Mouse (Mus musculus): ENCODE measurements at regions not wholly inside any gene's neighbourhood (a gene's known extent, or its start where the extent isn't known, plus 50 kb on each side); places are given as distances from the start of the nearest gene placed in this dataset.

DNA sequence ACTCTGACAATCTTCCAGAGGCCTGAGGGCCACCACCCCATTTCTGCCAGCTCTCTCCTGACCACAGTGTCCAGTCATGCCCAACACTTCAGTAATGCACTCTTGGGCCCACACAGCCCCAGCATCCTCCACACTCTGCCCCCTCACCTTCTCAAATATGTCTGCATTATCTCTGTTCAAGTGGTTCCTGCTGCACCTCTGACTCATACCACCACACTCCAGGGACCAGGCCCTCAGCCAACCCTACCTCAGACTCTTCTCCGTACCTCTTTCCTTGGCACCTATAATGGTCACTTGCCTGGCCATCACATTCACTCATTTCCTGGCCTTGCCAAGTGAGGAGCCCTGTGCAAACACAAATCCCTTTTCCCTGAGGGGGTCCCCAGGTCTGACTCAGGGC lies 109.6 kb upstream of the Dio3 start:
- DNase-seq (ENCODE audit: low spot score) (no peak), ATAC-seq (ENCODE audit: extremely low read depth, insufficient number of reproducible peaks, low FRiP score, poor library complexity, severe bottlenecking) (no peak)
- Histone ChIP-seq H3K27me3 (ENCODE audit: insufficient read depth, low read length) (no peaks in the 10 kb centered on the region), H3K36me3 (replicated peaks) (no peaks in the 10 kb centered on the region), H3K4me3 (ENCODE audit: low read depth, low read length) (no peak overlapping the region), H3K4me1 (ENCODE audit: insufficient read depth, low read depth, low read length) (no peaks in the 10 kb centered on the region), H3K9me3 (replicated peaks) (peaks cover 95% of the 10 kb centered on the region)
- TF ChIP-seq CTCF (IDR thresholded peaks at IDR 0.05; ENCODE audit: low read depth, low read length) (no peak), POLR2AphosphoS5 (IDR thresholded peaks at IDR 0.05; ENCODE audit: insufficient replicate concordance, low read depth, low read length) (no peak), GATA2 (IDR thresholded peaks at IDR 0.05; ENCODE audit: borderline replicate concordance, low read depth, low read length) (no peak), GATA1 (IDR thresholded peaks at IDR 0.05; ENCODE audit: borderline replicate concordance, low read length) (no peak), TAL1 (conservative IDR thresholded peaks at IDR 0.05; ENCODE audit: low read depth, low read length) (no peak)

DNA sequence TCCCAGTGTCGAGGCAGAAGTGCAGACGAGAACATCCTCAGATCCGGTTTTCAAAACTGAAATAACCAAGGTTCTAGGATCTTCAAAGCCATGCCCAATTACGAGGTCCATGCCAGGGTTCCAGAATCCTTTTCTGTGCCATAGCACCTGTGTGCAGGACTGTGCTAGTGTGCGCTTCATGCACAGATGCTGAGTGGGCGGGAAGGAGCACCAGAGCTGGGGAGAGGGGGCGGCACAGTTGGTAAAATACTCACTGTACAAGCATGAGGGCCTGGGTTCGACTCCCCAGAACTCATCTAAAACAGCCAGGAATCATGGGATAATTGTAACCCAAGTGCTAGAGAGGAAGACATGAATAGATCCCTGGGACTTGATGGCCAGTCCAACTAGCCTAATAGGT lies 108.4 kb upstream of the Dio3 start:
- no peaks in the 10 kb centered on the region for H3K4me1 ChIP-seq (ENCODE audit: insufficient read depth, low read depth, low read length)
- no peaks in the 10 kb centered on the region for H3K27me3 ChIP-seq (ENCODE audit: insufficient read depth, low read length)
- no peak for TF ChIP-seq CTCF (IDR thresholded peaks at IDR 0.05; ENCODE audit: low read depth, low read length)
- TF ChIP-seq POLR2AphosphoS5 (IDR thresholded peaks at IDR 0.05; ENCODE audit: insufficient replicate concordance, low read depth, low read length), result no peak
- TF ChIP-seq TAL1 (conservative IDR thresholded peaks at IDR 0.05; ENCODE audit: low read depth, low read length), result no peak
- no peak for TF ChIP-seq GATA2 (IDR thresholded peaks at IDR 0.05; ENCODE audit: borderline replicate concordance, low read depth, low read length)
- no peak for TF ChIP-seq GATA1 (IDR thresholded peaks at IDR 0.05; ENCODE audit: borderline replicate concordance, low read length)
- peaks cover 93% of the 10 kb centered on the region for H3K9me3 ChIP-seq (replicated peaks)
- H3K36me3 ChIP-seq (replicated peaks), result no peaks in the 10 kb centered on the region
- DNase-seq (ENCODE audit: low spot score) (no peak), ATAC-seq (ENCODE audit: extremely low read depth, insufficient number of reproducible peaks, low FRiP score, poor library complexity, severe bottlenecking) (no peak)
- H3K4me3 ChIP-seq (ENCODE audit: low read depth, low read length), result no peak overlapping the region

DNA sequence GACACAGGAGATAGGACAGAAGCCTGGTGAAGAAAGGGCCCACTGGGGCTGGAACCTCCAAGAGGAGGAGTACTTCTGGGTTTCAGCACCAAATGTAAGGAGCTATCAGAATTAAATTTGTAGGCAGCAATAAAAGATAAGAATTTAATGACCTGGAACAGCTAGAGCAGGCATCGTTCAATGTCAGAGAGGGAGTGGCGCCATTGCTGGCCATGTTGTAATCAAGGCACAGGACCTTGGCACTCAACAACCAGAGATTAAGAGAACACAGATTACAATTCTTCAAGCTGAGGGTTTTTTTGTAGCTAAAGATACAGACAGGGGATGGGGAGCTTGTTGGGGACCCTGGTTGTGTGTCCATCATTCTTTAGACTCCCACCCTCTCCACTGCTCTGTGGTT lies 101.0 kb upstream of the Dio3 start:
- Histone ChIP-seq H3K4me1 (ENCODE audit: insufficient read depth, low read depth, low read length) (no peaks in the 10 kb centered on the region), H3K36me3 (replicated peaks) (no peaks in the 10 kb centered on the region), H3K9me3 (replicated peaks) (peaks cover 80% of the 10 kb centered on the region), H3K4me3 (ENCODE audit: low read depth, low read length) (no peak overlapping the region), H3K27me3 (ENCODE audit: insufficient read depth, low read length) (no peaks in the 10 kb centered on the region)
- ATAC-seq (ENCODE audit: extremely low read depth, insufficient number of reproducible peaks, low FRiP score, poor library complexity, severe bottlenecking), result no peak
- DNase-seq (ENCODE audit: low spot score), result no peak
- TF ChIP-seq TAL1 (conservative IDR thresholded peaks at IDR 0.05; ENCODE audit: low read depth, low read length) (no peak), POLR2AphosphoS5 (IDR thresholded peaks at IDR 0.05; ENCODE audit: insufficient replicate concordance, low read depth, low read length) (no peak), CTCF (IDR thresholded peaks at IDR 0.05; ENCODE audit: low read depth, low read length) (no peak), GATA2 (IDR thresholded peaks at IDR 0.05; ENCODE audit: borderline replicate concordance, low read depth, low read length) (no peak), GATA1 (IDR thresholded peaks at IDR 0.05; ENCODE audit: borderline replicate concordance, low read length) (no peak)

DNA sequence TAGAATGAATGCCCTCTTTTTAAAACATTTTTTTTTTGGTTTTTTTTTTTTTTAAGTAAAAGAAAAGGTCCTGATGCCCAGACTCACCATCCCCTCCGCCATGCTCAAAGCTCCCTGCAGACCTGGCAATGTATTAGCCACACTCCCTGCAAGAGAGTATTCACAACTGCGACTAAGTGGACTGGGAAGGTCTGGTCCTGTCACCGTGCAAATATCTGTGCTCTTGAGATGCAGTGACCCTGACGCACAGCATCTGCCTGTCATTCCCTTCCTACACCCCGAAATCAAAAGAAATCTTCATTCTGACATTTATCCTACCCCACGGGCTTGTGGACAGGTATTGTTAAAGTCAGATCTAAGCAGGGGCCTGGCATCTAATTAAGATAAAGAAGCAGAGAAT lies 95.4 kb upstream of the Dio3 start:
- DNase-seq (ENCODE audit: low spot score) (no peak), ATAC-seq (ENCODE audit: extremely low read depth, insufficient number of reproducible peaks, low FRiP score, poor library complexity, severe bottlenecking) (no peak)
- no peak for TF ChIP-seq POLR2AphosphoS5 (IDR thresholded peaks at IDR 0.05; ENCODE audit: insufficient replicate concordance, low read depth, low read length)
- no peak for TF ChIP-seq TAL1 (conservative IDR thresholded peaks at IDR 0.05; ENCODE audit: low read depth, low read length)
- Histone ChIP-seq H3K4me1 (ENCODE audit: insufficient read depth, low read depth, low read length) (no peaks in the 10 kb centered on the region), H3K36me3 (replicated peaks) (no peaks in the 10 kb centered on the region), H3K27me3 (ENCODE audit: insufficient read depth, low read length) (no peaks in the 10 kb centered on the region), H3K9me3 (replicated peaks) (peaks cover 75% of the 10 kb centered on the region), H3K4me3 (ENCODE audit: low read depth, low read length) (no peak overlapping the region)

DNA sequence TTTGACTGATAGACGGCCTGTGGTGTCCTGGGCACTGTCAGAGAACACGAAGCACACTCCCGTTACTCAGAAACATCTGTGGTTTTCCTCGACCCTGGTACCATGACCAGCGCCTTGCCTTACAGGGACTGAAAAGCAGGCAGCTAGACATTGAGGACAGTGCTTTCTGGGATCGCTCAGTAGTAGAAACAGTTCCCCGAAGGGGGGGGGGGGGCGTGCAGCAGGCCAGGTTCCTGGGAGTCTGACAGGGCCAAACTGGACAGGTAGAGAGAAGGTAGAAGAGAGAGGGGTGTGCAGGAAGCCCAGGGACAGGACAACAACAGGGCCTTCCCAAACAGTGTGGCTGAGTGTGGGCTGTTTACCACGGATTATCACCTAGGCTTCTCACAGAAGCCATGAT lies 93.5 kb upstream of the Dio3 start:
- no peak for ATAC-seq (ENCODE audit: extremely low read depth, insufficient number of reproducible peaks, low FRiP score, poor library complexity, severe bottlenecking)
- Histone ChIP-seq H3K27me3 (ENCODE audit: insufficient read depth, low read length) (no peaks in the 10 kb centered on the region), H3K36me3 (replicated peaks) (no peaks in the 10 kb centered on the region), H3K4me3 (ENCODE audit: low read depth, low read length) (no peak overlapping the region), H3K4me1 (ENCODE audit: insufficient read depth, low read depth, low read length) (no peaks in the 10 kb centered on the region), H3K9me3 (replicated peaks) (peaks cover 71% of the 10 kb centered on the region)
- TF ChIP-seq CTCF (IDR thresholded peaks at IDR 0.05; ENCODE audit: low read depth, low read length) (no peak), POLR2AphosphoS5 (IDR thresholded peaks at IDR 0.05; ENCODE audit: insufficient replicate concordance, low read depth, low read length) (no peak), TAL1 (conservative IDR thresholded peaks at IDR 0.05; ENCODE audit: low read depth, low read length) (no peak)
- no peak for DNase-seq (ENCODE audit: low spot score)

DNA sequence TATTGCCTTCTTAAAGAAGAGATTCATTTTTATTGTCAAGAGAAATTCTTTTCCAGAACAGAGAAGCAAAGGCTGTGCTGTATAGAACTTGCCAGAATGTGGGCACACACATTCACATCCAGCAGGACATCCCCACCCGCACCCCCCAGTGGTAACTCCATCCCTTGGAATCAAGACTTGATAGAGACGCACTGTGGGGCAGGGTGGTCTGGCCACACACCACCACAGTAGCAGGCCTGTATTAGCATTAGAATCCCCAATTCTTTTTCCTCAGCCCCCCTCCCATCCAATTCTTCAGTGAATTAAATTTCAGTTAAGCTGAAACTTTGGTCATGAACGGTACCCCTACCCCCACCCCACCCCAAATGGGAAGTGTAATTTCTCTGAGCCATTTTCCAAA lies 92.5 kb upstream of the Dio3 start:
- TF ChIP-seq CTCF (IDR thresholded peaks at IDR 0.05; ENCODE audit: low read depth, low read length), result no peak
- no peak for TF ChIP-seq GATA1 (IDR thresholded peaks at IDR 0.05; ENCODE audit: borderline replicate concordance, low read length)
- no peak for TF ChIP-seq GATA2 (IDR thresholded peaks at IDR 0.05; ENCODE audit: borderline replicate concordance, low read depth, low read length)
- TF ChIP-seq TAL1 (conservative IDR thresholded peaks at IDR 0.05; ENCODE audit: low read depth, low read length), result no peak
- TF ChIP-seq POLR2AphosphoS5 (IDR thresholded peaks at IDR 0.05; ENCODE audit: insufficient replicate concordance, low read depth, low read length), result no peak
- no peak overlapping the region for H3K4me3 ChIP-seq (ENCODE audit: low read depth, low read length)
- DNase-seq (ENCODE audit: low spot score) (no peak), ATAC-seq (ENCODE audit: extremely low read depth, insufficient number of reproducible peaks, low FRiP score, poor library complexity, severe bottlenecking) (no peak)
- H3K9me3 ChIP-seq (replicated peaks), result peaks cover 71% of the 10 kb centered on the region
- H3K36me3 ChIP-seq (replicated peaks), result no peaks in the 10 kb centered on the region
- H3K4me1 ChIP-seq (ENCODE audit: insufficient read depth, low read depth, low read length), result no peaks in the 10 kb centered on the region
- no peaks in the 10 kb centered on the region for H3K27me3 ChIP-seq (ENCODE audit: insufficient read depth, low read length)

DNA sequence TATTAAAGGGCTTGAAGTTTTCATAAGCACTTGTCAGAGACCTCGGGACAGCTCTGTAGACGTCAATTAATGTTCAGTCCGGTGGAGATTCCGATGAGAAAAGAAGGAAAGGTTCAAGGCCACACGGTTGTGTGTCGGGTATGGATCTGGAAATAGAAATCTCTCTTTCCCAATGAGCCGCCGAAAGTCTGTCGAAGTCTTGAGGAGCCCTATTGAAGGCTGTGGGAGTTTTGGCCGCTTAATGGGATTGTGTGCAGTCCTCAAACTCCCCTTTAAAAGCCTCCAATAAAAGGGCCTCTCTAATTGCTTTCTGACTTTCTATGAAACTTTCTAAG lies 92.0 kb upstream of the Dio3 start:
- ATAC-seq (ENCODE audit: extremely low read depth, insufficient number of reproducible peaks, low FRiP score, poor library complexity, severe bottlenecking), result no peak
- Histone ChIP-seq H3K27me3 (ENCODE audit: insufficient read depth, low read length) (no peaks in the 10 kb centered on the region), H3K9me3 (replicated peaks) (peaks cover 71% of the 10 kb centered on the region), H3K36me3 (replicated peaks) (no peaks in the 10 kb centered on the region), H3K4me3 (ENCODE audit: low read depth, low read length) (no peak overlapping the region), H3K4me1 (ENCODE audit: insufficient read depth, low read depth, low read length) (no peaks in the 10 kb centered on the region)
- TF ChIP-seq CTCF (IDR thresholded peaks at IDR 0.05; ENCODE audit: low read depth, low read length), result no peak
- TF ChIP-seq POLR2AphosphoS5 (IDR thresholded peaks at IDR 0.05; ENCODE audit: insufficient replicate concordance, low read depth, low read length), result no peak
- TF ChIP-seq GATA2 (IDR thresholded peaks at IDR 0.05; ENCODE audit: borderline replicate concordance, low read depth, low read length), result no peak
- TF ChIP-seq GATA1 (IDR thresholded peaks at IDR 0.05; ENCODE audit: borderline replicate concordance, low read length), result no peak
- TF ChIP-seq TAL1 (conservative IDR thresholded peaks at IDR 0.05; ENCODE audit: low read depth, low read length), result no peak
- DNase-seq (ENCODE audit: low spot score), result no peak
